Mouse (Mus musculus) sigmoid colon, adult 10 weeks (tissue): ENCODE data around the gene Olfr787. TPM values are rescaled to one million over a fixed set of nuclear protein-coding genes. Genes with fewer than 3 reads are reported as not detected.

Source experiments
- polyA plus RNA-seq: library from polyadenylated mRNA; stranded (reverse); fragments of 350-450 nt; fragmentation: Illumina TruSeq; extraction: RNeasy Lipid Tissue Mini Kit (QIAGEN cat#74804); gene quantifications from one replicate; pipeline ENCODE4 v1.2.3, GENCODE M21; 2014; ENCODE audit warnings: low read depth, low replicate concordance

Gene Olfr787
- polyA plus RNA-seq = not detected

DNA sequence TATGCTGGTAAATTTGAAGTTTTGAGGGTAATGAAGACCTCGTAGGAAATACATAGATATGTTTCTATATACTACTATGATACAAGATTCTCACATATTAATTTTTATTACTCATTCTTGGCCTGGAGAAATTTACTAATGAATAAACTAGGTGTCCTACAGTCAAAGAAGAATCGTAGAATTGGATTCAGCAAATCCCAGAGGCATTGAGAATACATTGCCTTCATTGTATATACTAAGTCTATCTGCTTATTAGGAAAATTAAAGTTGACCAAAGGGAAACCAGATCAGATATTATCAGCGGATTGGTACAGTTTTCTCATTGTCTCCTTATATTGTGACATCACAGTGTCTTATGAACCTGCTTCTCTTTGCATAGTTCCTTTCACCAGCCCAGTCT, at the start of gene Olfr787:
Gene Olfr787, plus strand, starts transcription at position 301 of the 400 bp plus-strand sequence.

GRCm38 (mm10) chr10:129427006-129427405, 34.7 kb upstream of the Olfr787 start, which contains the start of gene Olfr786:
Gene Olfr786 (plus strand): TSS chr10:129427306.

GRCm38 (mm10) chr10:129470698-129471097, 9.0 kb downstream of the Olfr787 start, which contains the start of gene Olfr788:
Gene Olfr788 (plus strand): TSS chr10:129470998.

GRCm38 (mm10) chr10:129484452-129484851, 22.8 kb downstream of the Olfr787 start, which contains the start of gene Olfr789:
Gene Olfr789 (plus strand): TSS chr10:129484752.

GRCm38 (mm10) chr10:129498192-129498591, 36.5 kb downstream of the Olfr787 start, which contains the start of gene Olfr790:
Gene Olfr790 (plus strand): TSS chr10:129498492.

Other genes starting within 250 kb of the Olfr787 start
- not detected for gene Olfr774, start 225.7 kb upstream of the Olfr787 start, polyA plus RNA-seq
- gene Olfr775, start 213.4 kb upstream of the Olfr787 start, polyA plus RNA-seq = not detected
- not detected for gene Olfr776, start 202.7 kb upstream of the Olfr787 start, polyA plus RNA-seq
- gene Olfr777, start 190.4 kb upstream of the Olfr787 start, polyA plus RNA-seq = not detected
- not detected for gene Olfr780, start 143.7 kb upstream of the Olfr787 start, polyA plus RNA-seq
- gene Olfr781, start 133.0 kb upstream of the Olfr787 start, polyA plus RNA-seq = not detected
- not detected for gene Olfr782, start 113.0 kb upstream of the Olfr787 start, polyA plus RNA-seq
- not detected for gene Olfr784, start 77.8 kb upstream of the Olfr787 start, polyA plus RNA-seq
- not detected for gene Olfr785, start 56.4 kb upstream of the Olfr787 start, polyA plus RNA-seq
- gene Olfr786, start 34.6 kb upstream of the Olfr787 start, polyA plus RNA-seq = not detected
- not detected for gene Olfr788, start 9.1 kb downstream of the Olfr787 start, polyA plus RNA-seq
- not detected for gene Olfr789, start 22.9 kb downstream of the Olfr787 start, polyA plus RNA-seq
- not detected for gene Olfr790, start 36.6 kb downstream of the Olfr787 start, polyA plus RNA-seq
- gene Olfr791, start 59.9 kb downstream of the Olfr787 start, polyA plus RNA-seq = not detected
- not detected for gene Olfr792, start 77.3 kb downstream of the Olfr787 start, polyA plus RNA-seq
- gene Olfr794, start 105.8 kb downstream of the Olfr787 start, polyA plus RNA-seq = not detected
- not detected for gene Olfr796, start 150.7 kb downstream of the Olfr787 start, polyA plus RNA-seq
- not detected for gene Olfr798, start 166.1 kb downstream of the Olfr787 start, polyA plus RNA-seq
- not detected for gene Olfr799, start 175.6 kb downstream of the Olfr787 start, polyA plus RNA-seq
- not detected for gene Olfr800, start 195.8 kb downstream of the Olfr787 start, polyA plus RNA-seq
- not detected for gene Olfr801, start 212.0 kb downstream of the Olfr787 start, polyA plus RNA-seq
- gene Olfr802, start 226.3 kb downstream of the Olfr787 start, polyA plus RNA-seq = not detected
- gene Olfr803, start 232.4 kb downstream of the Olfr787 start, polyA plus RNA-seq = not detected
- gene Olfr804, start 241.3 kb downstream of the Olfr787 start, polyA plus RNA-seq = not detected